Comparison of ENCODE assay signal across 1 mouse cellular context in genomic region chr1:38992365-38992764, GRCm38 (mm10).
TF ChIP-seq lines count a peak whose summit lies in the region.

No protein-coding gene starts in this region.

TF ChIP-seq in myocyte, 11 proteins besides CTCF, POLR2A, EP300 and RAD21 (continued from another document):
- TF ChIP-seq TCF12 (IDR thresholded peaks at IDR 0.05; ENCODE audit: insufficient read depth, poor library complexity, severe bottlenecking) = peak; percentile 16
